Mouse (Mus musculus) induced T-regulatory cell, adult 2 months (primary cell): ENCODE measurements at regions not wholly inside any gene's neighbourhood (a gene's known extent, or its start where the extent isn't known, plus 50 kb on each side); places are given as distances from the start of the nearest gene placed in this dataset.
A peak's percentile ranks its signal among the peaks of the same experiment; 100 is the strongest.
"Not testable (repeated sequence)": the region's sequence is repeated elsewhere in the genome, so short reads cannot be mapped to it uniquely, and the experiment has no call there.

Experiments
- DNase-seq: peaks from one replicate; pipeline ENCODE4 v3.0.0-alpha.2; 2012; ENCODE audit warnings: low read depth

DNA sequence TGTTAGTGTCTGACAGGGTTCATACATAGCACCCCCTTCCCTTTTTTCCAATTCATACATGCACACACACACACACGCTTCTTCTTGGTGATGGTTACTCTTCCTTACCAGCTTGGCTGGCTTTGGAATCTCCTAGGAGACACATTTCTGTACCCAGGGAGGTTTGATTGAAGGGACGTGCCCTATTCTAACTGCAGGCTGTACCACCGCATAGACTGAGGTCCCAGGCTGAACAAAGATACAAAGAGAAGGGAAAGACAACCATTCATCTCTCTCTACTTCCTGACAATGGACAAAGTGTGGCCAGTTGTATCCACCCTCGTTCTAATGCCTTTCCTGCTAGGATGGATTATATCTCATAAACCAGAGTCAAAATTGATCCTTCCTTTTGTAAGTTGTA is 100.0 kb downstream of the Raet1d start:
- not testable (repeated sequence) for DNase-seq

DNA sequence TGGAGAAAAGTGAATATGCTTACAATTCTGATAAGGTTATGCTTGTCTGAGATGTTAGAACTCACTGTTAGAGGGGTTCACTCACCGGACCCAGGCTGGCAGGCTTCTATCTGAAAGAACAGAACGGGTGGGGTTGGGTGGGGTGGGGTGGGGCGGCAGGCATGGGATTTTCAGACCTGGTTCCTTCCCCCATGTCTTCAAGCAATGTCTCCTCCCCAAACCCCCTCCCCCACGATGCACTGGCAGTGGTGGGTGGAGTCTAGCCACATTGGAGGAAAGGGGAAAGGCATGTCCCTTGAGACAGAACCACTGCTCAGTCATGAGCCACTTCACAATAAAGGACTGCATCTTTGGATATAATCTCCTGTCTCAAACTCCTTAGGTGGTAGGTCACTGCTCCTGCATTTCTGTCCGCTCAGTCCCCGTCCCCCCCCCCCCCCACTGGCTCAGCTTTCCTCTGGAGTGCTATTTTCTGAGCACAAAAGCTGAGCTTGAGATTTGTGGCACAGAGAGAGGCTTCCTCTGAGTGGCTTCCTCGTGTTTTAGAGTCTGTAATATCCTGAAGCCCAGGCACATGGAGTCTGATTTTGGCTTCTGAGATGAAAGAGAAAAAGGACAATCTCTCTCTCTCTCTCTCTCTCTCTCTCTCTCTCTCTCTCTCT is 100.6 kb downstream of the Raet1d start:
- DNase-seq: not testable (repeated sequence)

DNA sequence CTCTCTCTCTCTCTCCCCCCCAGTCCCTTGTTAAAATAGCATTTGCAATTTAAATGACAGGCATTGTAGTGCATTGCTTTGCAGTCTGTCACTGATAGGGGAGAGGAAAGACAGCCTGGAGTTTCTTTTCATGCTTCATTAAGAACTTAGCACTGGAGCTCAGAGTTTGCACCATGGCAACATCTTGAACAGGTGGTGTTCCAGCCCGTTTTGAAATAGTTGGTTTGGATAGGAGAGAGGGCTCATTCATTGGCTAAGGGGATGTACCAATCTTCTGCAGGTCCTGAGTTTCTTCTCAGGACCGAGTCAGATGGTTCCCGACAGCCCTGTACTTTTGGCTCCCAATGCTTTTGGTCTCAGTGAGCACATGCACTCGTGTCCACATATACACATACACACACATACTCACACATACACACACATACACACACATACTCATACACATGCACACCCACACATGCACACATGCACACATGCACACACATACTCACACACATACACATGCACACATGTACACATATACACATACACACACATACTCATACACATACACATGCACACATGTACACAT is 101.2 kb downstream of the Raet1d start:
- not testable (repeated sequence) for DNase-seq

DNA sequence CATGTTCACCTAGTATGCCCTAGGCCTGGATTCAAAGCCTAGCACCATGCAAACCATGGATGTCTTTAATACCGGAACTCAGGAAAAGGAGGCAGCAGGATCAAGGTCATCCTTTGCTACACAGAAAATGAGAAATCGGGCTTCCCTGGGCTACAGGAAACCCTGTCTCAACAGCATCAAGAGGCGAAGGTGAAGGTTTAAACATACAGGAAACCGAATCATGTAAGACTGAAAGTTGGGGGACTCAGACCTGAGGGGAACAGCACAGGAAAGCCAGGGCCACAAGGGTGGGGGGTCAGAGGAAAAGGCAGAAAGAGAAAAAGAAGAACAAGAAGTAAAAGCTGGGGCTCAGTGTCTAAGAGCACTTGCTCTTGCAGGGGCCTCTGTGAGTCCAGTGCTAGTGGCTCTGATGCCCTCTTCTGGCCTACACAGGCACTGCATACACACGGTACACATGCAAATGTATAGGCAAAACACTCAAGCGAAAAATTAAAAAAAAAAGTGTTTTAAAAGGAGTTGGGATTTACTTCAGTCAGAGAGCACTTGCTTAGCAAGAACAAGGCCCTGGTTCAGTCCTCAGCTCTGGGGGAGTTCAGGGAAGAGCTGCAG is 111.5 kb downstream of the Raet1d start:
- DNase-seq: not testable (repeated sequence)

DNA sequence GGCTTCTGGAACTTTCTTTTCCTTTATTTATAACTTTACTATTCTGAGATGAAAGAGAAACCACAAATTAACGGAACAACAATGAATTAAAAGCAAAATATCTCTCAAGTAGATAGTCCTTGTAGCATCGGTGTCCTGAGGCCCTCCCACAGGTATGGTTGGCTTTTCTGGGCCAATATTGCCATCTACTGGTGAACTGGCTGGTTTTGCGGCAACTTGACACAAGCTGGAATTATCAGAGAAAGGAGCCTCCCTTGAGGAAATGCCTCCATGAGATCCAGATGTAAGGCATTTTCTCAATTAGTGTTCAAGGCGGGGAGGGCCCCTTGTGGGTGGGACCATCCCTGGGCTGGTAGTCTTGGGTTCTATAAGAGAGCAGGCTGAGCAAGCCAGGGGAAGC is 119.5 kb downstream of the Raet1d start:
- peak; percentile 66 for DNase-seq

DNA sequence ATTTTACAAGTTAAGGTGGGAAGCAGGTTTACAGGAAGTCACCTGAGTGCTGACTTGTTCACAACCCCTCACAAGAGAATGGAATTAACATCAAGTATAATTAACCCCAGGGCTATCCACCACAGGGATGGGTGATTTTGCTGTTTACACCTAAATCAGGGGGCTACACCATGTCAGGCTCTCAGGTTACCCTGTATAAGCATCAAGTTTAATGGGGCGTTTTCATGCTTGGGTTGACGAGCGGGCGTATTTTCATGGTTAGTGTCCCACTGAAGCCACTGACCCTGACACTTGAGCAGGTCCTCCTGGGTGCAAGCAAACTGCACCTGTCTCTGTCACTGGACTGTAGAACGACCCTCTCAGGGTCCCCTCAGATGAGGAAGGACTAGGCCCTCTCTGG is 126.7 kb downstream of the Raet1d start:
- not testable (repeated sequence) for DNase-seq

DNA sequence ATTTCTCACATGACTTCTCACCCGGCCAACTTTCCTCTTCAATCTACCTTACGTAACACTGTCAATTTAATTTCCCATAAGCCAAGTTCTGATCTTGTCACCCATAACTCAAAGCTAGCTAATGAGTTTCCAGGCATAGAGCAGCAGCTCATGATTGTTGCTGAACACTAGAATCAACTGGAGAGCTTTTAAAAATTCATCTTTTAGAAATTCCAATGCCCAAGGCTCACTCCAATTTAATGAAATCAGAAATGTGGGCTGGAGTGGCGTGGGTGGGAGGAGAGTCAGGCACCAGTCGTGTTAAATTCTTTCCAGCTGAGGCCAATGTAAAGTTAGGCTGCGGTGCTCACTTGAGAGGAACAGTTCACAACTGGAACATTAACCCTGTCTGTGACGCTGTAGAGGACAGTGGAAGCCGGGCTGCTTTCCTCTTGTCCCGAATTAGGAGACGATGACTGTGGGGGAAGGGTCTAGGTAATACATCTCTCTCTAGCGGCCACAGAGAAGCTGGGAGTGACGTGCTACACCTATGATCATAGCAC is 131.5 kb downstream of the Raet1d start:
- DNase-seq: not testable (repeated sequence)

DNA sequence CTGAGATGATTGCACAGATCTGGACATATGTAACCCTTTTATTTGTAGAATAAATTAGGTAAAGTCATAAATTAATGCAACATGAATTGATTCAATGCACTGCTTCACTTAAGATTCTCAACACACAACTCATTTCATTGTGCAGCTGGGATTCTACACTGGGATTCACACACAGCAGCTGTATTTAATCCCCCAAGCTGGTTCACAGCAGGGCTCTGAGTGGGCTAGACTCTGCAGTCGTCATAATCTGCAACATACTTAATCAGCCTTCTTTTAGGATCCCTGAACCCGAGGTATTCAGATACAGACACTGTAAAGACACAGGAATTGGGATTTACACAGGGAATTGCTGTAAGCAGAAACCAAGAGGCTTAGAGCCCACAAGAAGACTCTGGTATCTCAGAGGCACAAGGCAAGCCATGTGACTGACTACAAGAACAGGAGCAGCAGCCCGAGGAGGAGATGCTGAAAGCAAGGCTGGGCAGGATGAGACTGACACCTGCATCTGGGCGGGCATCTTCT is 135.7 kb downstream of the Raet1d start:
- no peak for DNase-seq
